Mouse (Mus musculus) limb, embryonic 14.5 days (tissue): Measurements from ENCODE around the gene Fyb2. TPM values are rescaled to one million over a fixed set of nuclear protein-coding genes. Genes with fewer than 3 reads are reported as not detected.

ENCODE experiments used
- ATAC-seq: fragments of 200-750 bp; cut with Nextera tagmentation; 2 replicates; pipeline ENCODE4 v1.8.0; 2017; ENCODE audit warnings: low read depth, moderate number of reproducible peaks, moderate TSS enrichment; ENCODE audit not compliant: low FRiP score
- DNase-seq: peaks from one replicate; pipeline ENCODE4 v3.0.0-alpha.2; 2015; ENCODE audit warnings: low spot score
- H3K27ac ChIP-seq: fragments of 300-500 bp; sonication (generic); replicated peaks from 2 replicates; pipeline ENCODE4 v1.5.1; 2014; ENCODE audit warnings: low read depth, mild to moderate bottlenecking, low read length, moderate library complexity, mixed read lengths
- H3K27me3 ChIP-seq: fragments of 300-500 bp; sonication (generic); 2 replicates; pipeline ENCODE4 v1.6.1; 2014; ENCODE audit warnings: low read length, mixed read lengths; ENCODE audit not compliant: control insufficient read depth, insufficient read depth
- H3K36me3 ChIP-seq: fragments of 300-500 bp; sonication (generic); 2 replicates; pipeline ENCODE4 v1.6.1; 2014; ENCODE audit warnings: mild to moderate bottlenecking, low read length, moderate library complexity, mixed read lengths; ENCODE audit not compliant: control insufficient read depth, insufficient read depth
- H3K4me1 ChIP-seq: fragments of 300-500 bp; sonication (generic); 2 replicates; pipeline ENCODE4 v1.6.1; 2014; ENCODE audit warnings: antibody characterized with exemption, low read length, mixed read lengths; ENCODE audit not compliant: control insufficient read depth, insufficient read depth
- H3K4me2 ChIP-seq: fragments of 300-500 bp; sonication (generic); replicated peaks from 2 replicates; pipeline ENCODE4 v1.6.1; 2014; ENCODE audit warnings: low read depth, mild to moderate bottlenecking, low read length, moderate library complexity; ENCODE audit not compliant: severe bottlenecking
- H3K4me3 ChIP-seq: fragments of 300-500 bp; sonication (generic); replicated peaks from 2 replicates; pipeline ENCODE4 v1.5.1; 2014; ENCODE audit warnings: low read length
- H3K9ac ChIP-seq: fragments of 300-500 bp; sonication (generic); 2 replicates; pipeline ENCODE4 v1.6.1; 2014; ENCODE audit warnings: mild to moderate bottlenecking, low read depth, low read length, moderate library complexity; ENCODE audit not compliant: severe bottlenecking
- H3K9me3 ChIP-seq: fragments of 300-500 bp; sonication (generic); 2 replicates; pipeline ENCODE4 v1.6.1; 2016; ENCODE audit warnings: low read length; ENCODE audit not compliant: control insufficient read depth
- POLR2A ChIP-seq: fragments of 200-500 bp; IDR thresholded peaks from 2 replicates; pipeline ENCODE4 v1.8.0; 2012; ENCODE audit warnings: inconsistent platforms, mild to moderate bottlenecking, moderate library complexity, borderline replicate concordance; ENCODE audit not compliant: insufficient read depth, insufficient read length; ENCODE audit errors: extremely low read depth
- WGBS: fragments of 180-500 bp; shearing (Covaris S2); extraction: QIAGEN DNeasy Blood & Tissue Kit; methylation state at CpG from one replicate; pipeline ENCODE4 v1.1.7; 2014; 5-methylcytosine and 5-hydroxymethylcytosine counted together
- polyA plus RNA-seq, 2 experiments: library from polyadenylated mRNA; depleted of rRNA in 1 of 2; stranded (reverse) in 1 of 2; unstranded in 1 of 2; fragments of >200 nt; fragmentation: Nextera tagmentation in 1 of 2; extraction: Ambion mirVana in 1 of 2; gene quantifications; 2 replicates each; pipeline versions ENCODE4 v1.2.1 to v1.2.3; 2012 to 2014

The Fyb2 gene
- polyA plus RNA-seq, 2 experiments: 0.30 to 0.39 TPM

GRCm38 (mm10) chr4:104956691-104957090 lies 43.4 kb downstream of the Fyb2 start:
- Histone ChIP-seq H3K4me1 (no peaks in the 10 kb centered on the region), H3K9me3 (no peaks in the 10 kb centered on the region), H3K27ac (no peak overlapping the region), H3K36me3 (no peaks in the 10 kb centered on the region), H3K4me3 (no peak overlapping the region), H3K27me3 (no peaks in the 10 kb centered on the region), H3K9ac (no peak overlapping the region), H3K4me2 (no peak overlapping the region)
- 60% methylated on average over 7 of the region's 7 CpGs for WGBS
- ATAC-seq: no peak
- peak; percentile 40 for DNase-seq
- no peak for TF ChIP-seq POLR2A

GRCm38 (mm10) chr4:104961431-104961830 lies 48.2 kb downstream of the Fyb2 start:
- TF ChIP-seq POLR2A: no peak
- Histone ChIP-seq H3K36me3 (no peaks in the 10 kb centered on the region), H3K27ac (no peak overlapping the region), H3K27me3 (no peaks in the 10 kb centered on the region), H3K4me2 (no peak overlapping the region), H3K4me3 (no peak overlapping the region), H3K9ac (no peak overlapping the region), H3K9me3 (no peaks in the 10 kb centered on the region), H3K4me1 (no peaks in the 10 kb centered on the region)
- DNase-seq (peak; percentile 15), ATAC-seq (no peak)
- 78% methylated on average over 5 of the region's 5 CpGs for WGBS

GRCm38 (mm10) chr4:104972606-104973005 lies 59.4 kb downstream of the Fyb2 start:
- ATAC-seq: no peak
- no peaks in the 10 kb centered on the region for H3K36me3 ChIP-seq
- no peak overlapping the region for H3K4me3 ChIP-seq
- no peak for DNase-seq
- WGBS: 87% methylated on average over 2 of the region's 2 CpGs
- H3K4me1 ChIP-seq: no peaks in the 10 kb centered on the region
- no peak overlapping the region for H3K27ac ChIP-seq
- no peak overlapping the region for H3K4me2 ChIP-seq
- H3K9me3 ChIP-seq: no peaks in the 10 kb centered on the region
- H3K27me3 ChIP-seq: no peaks in the 10 kb centered on the region
- TF ChIP-seq POLR2A: no peak
- no peak overlapping the region for H3K9ac ChIP-seq

DNA sequence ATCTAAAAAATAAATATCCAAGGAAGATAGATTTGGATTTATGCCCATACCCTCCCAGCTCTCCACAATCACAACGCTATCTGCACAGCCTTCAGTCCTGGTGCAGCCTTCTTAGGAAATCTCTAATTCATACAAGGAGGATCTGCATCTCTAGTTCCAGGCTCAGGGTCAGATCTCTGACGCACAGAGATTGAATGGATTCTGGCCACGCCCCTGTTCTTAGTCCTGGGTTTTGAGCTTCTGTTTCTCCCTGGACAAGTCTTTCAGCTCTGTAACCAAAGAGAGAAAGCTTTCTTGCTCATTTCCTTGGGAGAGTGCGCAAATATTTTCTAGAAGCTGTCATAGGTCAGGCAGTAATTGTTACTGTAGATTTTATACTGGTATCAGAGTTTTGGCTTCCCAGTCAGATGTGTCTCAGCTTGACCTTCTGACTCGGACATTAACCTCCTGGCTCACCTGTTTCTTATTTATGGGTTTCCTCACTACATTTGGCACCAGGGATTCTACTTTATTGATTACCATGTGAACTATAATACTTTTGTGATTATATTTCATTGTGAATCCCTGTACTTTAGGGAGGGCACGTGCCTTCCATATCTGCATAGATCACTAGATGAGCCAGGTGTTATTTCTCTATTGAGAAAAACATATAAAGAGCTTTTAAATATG lies 62.0 kb downstream of the Fyb2 start:
- H3K36me3 ChIP-seq: no peaks in the 10 kb centered on the region
- ATAC-seq (no peak), DNase-seq (no peak)
- WGBS: 75% methylated on average over 6 of the region's 6 CpGs
- H3K9ac ChIP-seq: no peak overlapping the region
- H3K27me3 ChIP-seq: no peaks in the 10 kb centered on the region
- H3K4me3 ChIP-seq: no peak overlapping the region
- H3K27ac ChIP-seq: no peak overlapping the region
- no peak overlapping the region for H3K4me2 ChIP-seq
- no peaks in the 10 kb centered on the region for H3K4me1 ChIP-seq
- TF ChIP-seq POLR2A: no peak
- H3K9me3 ChIP-seq: no peaks in the 10 kb centered on the region

GRCm38 (mm10) chr4:104985960-104986632 lies 72.8 kb downstream of the Fyb2 start:
- WGBS: 86% methylated on average over 5 of the region's 5 CpGs
- ATAC-seq: no peak
- Histone ChIP-seq H3K4me2 (no peak overlapping the region), H3K9ac (no peak overlapping the region), H3K4me3 (no peak overlapping the region), H3K27ac (no peak overlapping the region), H3K27me3 (no peaks in the 10 kb centered on the region), H3K9me3 (no peaks in the 10 kb centered on the region), H3K4me1 (no peaks in the 10 kb centered on the region), H3K36me3 (no peaks in the 10 kb centered on the region)
- no peak for DNase-seq
- no peak for TF ChIP-seq POLR2A
